Mouse (Mus musculus): Measurements from ENCODE around the gene Egfl7.
A peak's percentile ranks its signal among the peaks of the same experiment; 100 is the strongest.

The Egfl7 gene

DNA sequence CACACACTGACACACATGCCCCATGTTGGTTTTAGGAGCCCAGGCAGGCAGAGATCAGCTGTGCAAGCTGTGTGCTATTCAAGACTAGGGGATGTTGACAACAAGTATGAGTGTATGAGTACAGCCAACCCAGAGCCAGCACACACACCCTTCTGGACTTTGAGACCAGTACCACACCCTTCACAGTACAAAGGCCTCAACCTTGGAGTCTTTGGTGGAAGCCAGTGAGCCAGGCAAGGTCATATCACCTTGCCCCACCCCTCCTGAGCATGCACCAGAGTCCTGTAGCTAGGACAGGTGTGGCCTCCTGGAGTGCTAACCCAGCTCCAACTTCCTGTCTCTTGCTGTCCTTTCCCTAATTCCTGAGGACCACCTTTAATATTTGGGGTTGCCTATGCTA is 31.2 kb downstream of the Egfl7 start:
- DNase-seq (ENCODE audit: low spot score in 2 of 2), result no peak

DNA sequence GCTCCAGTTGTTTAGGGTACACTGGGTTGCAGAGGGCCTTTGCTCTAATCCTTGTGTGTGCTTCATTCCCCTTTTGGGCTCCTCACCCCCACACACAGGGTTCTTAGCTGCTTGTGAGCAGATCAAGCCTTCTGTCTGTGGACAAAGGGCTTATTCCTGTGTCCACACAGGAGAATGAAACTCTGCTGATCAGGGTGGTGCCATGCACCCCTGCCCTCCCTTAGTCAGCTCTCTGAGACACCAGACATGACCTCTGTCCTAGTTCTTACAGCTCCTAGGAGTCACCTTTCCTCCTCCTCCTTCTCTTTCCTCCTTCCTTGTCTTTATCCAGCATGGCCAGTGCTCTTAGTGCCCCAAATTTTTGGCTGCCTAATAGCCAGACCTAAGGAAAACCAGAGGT is 32.1 kb downstream of the Egfl7 start:
- no peak for DNase-seq (ENCODE audit: low spot score in 2 of 2)

DNA sequence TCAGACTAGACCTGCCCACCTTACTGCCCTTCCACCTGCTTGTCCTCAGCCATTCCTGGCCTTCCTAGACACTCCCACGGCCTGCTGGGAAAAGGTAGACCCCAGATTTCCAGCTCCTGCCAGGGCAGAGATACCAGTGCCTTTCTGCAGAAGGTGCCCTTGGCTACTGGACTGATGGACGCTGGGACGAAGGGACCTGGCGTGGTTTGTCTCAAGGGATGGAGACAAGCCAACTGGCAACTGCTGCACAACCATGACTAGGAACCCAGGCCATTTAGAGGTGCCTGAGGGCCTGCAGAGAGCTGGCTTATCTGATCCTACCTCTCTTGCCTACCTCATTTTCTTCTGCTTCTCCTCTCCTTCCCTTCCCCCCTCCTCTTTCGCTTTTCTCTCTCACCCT is 35.1 kb downstream of the Egfl7 start:
- no peak for DNase-seq (ENCODE audit: low spot score in 2 of 2)

DNA sequence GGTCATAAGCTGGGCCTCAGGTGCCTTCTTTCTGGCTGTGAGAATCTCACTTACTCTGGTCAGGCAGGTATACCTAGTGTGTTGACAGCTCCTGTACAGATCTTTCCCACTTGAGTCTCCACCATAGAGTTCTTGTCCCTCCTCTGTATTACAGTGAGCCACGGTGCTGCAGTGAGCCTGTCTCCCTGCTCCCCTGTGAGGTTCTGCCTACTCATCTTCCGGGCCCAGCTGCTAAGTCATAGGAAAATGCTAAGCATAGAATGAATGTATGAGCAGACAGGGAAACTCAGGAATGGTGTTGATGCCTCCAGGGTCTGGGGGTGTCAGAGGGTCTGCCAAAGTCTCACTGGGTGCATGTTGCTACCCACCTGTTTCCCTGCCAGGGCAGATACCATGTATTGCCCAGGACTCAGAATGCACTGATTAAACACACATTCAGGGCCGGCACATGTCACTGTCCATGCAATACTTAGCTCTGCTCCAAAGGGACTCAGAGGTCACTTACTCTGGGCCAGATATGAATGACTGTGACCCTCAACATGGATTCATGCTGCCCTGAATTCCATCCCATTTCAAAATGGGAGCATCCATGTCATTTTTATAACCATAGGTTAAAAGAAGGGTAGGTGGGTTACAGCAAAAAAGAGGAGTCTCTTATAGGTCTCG is 35.8 kb downstream of the Egfl7 start:
- no peak for DNase-seq (ENCODE audit: low spot score in 2 of 2)

DNA sequence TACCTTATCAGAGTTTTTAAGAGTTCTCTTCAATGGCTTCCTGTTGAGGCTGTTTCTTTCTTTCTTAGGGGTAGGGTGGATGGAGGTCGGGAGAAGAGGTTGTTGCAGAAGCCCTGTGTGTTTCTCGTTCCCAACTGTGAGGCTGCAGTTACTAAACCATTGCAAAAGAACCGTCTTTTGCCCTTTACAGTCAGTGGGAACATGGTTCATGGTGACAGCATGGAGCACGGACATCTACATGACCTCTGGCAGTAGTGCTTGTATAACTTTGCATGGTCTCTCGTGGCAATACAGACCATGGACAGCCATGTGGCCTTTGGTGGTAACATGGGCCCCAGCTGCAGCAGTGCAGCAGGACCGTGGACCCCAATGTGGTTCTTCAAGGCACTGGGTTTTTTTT is 37.5 kb downstream of the Egfl7 start:
- DNase-seq (ENCODE audit: low spot score in 2 of 2), result no peak

DNA sequence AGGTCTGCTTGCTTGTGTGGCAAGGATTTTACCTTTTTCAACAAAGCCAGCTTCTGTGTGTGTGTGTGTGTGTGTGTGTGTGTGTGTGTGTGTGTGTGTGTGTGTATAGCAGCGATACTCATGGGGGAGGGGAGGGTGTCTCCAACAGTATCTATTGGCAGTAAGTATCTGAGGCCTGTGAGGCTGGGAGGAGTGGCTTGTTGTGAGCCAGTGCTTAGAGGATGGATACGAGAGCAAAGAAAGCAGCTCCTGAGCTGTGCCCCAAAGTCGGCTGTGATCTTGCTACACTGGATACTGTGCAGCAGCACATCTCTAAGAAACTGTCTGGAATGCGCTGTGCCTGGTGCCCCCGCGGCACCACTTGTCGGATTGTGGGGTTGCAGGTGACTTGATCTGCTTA is 38.1 kb downstream of the Egfl7 start:
- no peak for DNase-seq (ENCODE audit: low spot score in 2 of 2)

DNA sequence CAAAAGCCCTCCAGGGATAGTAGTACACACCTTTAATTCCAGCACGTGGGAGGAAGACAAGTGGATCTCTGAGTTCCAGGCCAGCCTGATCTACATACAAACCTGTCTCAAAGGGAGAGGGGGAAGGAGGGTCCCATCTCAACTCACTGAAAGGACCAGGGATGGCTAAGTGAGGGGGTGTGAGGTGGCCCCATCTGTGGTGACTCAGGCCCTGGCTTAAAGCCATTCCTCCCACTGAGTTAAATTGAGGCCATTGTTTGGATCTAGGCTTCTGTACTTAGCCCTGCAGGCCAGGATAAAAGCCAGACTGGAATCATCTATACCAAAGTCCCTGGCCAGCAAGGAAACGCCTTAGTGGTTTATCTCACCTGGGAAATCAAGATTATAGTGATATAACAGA is 41.4 kb downstream of the Egfl7 start:
- no peak for DNase-seq (ENCODE audit: low spot score in 2 of 2)

DNA sequence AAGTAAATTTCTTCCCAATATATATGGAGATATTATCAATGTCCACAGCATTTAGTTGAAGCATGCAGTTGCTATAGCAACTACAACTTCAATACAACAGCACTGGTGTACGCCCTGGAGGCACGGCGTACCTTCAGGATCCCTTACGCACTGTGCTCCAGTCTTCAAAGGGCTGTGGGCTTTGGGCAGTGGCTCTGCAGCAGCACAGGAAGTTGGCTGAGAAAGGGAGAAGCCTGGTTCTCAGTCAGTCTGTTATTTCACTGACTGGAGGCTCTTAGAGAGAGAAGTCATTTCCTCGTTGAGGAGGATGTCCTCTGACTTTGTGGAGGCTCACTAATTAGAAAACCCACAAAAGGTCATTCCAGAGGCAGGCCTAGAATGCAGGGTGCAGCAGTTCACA is 43.2 kb downstream of the Egfl7 start:
- DNase-seq (ENCODE audit: low spot score in 2 of 2), result no peak

DNA sequence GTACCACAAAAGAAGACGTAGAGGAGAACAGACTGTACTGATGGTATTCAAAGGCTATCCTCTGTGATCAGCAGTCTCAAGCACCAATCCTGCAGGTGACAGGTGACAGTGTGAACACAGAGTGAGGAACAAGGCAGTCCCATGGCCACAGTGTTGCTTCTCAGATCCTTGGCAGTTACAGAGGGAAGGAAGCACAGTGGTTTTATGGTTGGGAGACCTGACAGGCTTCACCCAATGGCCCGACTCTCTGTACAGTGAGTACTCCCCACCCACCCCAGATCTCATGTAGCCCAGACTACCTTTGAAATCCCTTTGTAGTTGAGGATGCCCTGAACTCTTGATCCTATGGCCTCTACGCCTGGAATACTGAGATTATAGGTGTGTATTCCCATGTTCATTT is 45.6 kb downstream of the Egfl7 start:
- no peak for DNase-seq (ENCODE audit: low spot score in 2 of 2)

DNA sequence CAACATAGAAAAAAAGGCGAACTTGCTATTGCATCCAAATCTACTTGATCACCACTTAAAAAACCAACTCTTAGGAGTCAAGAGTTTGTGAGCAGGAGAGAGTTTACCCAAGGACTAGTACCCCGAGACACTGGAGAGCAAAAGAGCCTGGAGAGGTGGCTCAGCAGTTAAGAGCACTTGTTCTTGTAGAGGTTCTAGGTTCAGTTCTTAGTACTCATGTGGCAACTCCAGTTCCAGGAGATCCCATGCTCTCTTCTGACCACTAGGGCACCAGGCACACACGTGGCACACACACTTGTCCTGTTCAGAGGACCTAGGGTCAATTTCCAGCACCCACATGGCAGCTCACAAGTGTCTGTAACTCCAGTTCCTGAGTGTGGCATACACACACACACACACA is 46.3 kb downstream of the Egfl7 start:
- no peak for DNase-seq (ENCODE audit: low spot score in 2 of 2)

DNA sequence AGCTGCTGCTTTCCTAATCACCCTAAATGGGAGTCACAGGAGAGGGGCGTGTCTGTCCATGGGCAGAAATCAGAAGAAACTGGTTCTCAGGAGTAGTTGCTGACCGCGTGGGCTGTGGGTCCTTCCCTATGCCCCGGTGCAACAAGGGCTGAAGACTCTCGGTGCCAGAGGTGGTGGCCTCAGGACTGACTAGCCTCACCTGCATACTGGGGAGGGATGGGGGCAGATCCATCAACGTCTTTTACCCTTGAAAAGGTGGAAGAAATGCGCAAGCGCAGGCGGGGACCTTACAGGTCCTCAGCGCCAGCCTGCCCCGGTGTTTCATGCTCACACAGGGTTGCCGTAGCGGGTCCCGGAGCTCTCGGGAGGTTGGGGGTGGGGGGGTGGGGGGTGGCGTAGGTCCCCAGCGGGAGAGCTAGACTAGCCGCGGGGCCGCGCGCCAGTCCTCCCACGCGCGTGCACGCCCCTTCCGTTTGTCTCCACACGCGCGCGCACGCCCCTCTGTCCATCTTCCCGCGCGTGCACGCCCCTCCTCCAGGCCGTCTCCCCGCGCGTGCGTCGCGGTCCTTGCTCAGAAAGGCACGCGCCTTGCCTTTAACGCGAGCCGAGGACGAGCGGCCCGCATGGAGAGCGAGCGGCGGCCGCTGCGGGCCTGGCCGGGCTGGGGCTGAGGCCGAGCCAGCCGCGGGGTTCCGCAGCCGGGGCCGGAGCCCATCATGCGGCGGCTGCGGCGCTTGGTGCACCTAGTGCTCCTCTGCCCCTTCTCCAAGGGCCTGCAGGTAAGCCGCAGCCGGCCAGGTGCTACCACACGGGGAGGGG is 48.3 kb downstream of the Egfl7 start, which contains the start of gene Fam69b:
Gene Fam69b (plus strand): TSS at position 537 of the 819 bp plus-strand sequence.
- peak; percentile 39 to 53 for DNase-seq (ENCODE audit: low spot score in 2 of 2)

DNA sequence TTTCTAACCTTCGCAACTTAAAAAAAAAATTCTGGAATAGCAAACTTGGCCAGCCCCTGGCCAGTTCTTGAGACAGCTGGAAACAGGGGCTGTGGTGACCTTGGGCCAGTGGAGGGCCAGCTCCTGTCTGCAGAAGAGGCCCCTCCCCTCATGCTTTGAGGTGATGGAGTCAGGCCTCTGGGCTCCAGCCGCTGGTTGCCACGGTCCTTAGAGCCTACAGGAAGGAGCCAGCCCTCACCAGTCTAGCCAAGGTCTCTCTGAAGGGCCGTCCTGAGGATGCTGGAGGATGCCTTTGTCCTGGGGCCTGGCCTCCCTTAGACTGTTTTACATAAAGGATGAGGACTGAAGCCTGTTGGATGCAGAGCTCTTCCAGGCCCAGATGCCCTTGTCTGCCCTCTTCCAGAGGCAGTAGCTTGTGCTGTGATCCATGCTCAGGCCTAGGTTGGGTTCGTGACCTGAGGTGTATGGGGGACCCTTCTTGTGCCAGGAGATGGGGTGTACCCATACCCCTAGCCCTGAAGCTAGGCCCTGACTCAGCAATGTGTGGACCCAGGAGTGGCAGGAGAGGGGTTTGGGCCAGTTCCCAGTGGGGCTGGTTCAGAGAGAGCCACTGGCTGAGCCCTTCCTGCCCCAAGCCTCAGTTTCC is 49.1 kb downstream of the Egfl7 start:
- DNase-seq (ENCODE audit: low spot score in 2 of 2), result no peak

DNA sequence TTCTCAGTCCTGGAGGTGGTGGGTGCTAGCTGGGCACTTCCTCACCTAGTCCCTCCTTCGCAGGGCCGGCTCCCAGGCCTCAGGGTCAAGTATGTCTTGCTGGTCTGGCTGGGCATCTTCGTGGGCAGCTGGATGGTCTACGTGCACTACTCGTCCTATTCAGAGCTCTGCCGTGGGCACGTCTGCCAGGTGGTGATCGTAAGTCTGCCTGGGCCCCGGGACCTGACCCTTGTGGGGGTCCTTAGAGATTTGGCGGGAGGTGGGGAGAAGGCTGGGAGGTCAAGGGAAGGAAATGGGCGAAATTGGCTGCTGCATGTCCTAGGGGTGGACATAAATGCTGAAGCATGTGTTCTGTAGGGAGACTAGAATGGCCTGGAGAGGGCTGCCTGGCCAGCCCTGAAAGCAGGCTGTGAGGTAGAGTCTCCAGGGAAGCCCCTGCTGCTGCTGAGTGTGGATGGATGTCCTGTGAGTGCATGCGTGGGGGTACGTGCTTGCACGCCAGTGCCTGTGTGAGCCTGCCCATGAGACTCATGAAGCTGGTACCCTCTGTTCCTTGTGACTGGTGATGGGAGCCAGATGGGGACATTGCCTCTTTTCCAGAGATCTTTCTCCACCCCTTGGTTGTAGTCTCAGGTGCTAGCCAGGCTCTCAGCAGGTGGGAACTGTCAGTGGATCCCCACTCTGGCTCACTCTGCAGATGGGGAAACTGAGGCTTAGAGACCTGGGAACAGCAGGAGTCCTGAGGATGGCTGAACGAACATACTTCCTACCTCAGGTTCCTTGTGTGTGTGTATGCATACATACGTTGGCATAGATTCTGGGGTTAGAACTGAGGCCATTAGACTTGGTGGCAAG is 53.0 kb downstream of the Egfl7 start:
- no peak for DNase-seq (ENCODE audit: low spot score in 2 of 2)

DNA sequence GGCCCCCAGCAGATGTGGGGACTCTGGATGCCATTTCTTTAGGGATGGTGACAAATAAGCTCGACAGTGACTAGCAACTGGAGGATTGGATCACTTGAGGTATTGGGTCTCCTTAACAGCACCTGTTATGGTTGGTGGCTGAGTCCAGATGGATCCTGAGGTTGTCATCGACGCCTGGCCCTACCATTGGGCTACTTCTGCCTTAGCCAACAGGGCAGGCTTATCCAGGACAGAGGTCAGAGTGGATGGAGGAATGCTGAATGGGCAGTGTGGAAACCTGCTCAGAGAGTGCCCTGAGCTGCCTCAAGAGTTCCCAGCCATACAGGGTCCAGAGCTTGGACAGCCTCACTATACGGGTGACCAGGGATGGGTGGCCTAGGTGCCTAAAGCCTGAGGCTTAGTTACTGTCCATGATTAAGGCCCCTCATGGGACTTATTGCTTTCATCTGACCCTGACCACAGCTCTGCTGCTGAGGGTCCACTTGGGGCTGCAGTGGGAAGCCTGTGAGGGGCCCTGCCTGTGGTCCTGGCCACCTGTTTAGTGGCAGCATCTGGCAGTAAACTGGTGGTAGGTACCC is 54.2 kb downstream of the Egfl7 start:
- no peak for DNase-seq (ENCODE audit: low spot score in 2 of 2)

DNA sequence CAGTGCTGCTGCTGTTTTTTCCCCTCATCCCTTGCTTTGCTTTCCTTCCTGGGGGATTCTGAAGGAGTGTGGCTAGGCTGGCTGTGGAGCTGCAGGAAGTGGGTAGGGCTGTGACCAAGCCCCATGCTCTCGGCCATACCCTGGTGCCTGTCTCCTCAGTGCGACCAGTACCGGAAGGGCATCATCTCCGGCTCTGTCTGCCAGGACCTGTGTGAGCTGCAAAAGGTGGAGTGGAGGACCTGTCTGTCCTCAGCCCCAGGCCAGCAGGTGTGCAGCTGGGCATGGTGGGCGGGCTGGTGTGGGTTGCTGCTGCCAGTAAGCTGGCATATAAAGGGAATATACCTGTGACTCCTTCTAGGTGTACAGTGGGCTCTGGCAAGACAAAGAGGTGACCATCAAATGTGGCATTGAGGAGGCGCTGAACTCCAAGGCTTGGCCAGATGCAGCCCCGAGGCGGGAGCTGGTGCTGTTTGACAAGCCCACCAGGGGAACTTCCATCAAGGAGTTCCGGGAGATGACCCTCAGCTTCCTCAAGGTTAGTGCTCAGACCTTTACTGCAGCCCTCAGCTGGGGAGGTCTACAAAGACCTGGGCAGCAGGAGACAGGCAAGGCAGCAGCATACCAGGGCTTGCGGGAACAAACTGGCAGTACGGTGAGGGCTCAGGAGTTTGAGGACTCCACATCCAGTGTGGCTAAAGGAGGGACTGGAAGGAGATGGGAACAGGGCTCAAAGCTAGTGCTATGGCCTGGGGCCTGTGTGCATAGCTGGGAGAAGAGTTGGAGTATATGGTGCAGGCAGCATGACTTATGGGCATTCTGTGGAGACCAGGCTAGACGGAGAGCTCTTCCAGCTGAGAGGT is 55.0 kb downstream of the Egfl7 start:
- DNase-seq (ENCODE audit: low spot score in 2 of 2), result no peak

DNA sequence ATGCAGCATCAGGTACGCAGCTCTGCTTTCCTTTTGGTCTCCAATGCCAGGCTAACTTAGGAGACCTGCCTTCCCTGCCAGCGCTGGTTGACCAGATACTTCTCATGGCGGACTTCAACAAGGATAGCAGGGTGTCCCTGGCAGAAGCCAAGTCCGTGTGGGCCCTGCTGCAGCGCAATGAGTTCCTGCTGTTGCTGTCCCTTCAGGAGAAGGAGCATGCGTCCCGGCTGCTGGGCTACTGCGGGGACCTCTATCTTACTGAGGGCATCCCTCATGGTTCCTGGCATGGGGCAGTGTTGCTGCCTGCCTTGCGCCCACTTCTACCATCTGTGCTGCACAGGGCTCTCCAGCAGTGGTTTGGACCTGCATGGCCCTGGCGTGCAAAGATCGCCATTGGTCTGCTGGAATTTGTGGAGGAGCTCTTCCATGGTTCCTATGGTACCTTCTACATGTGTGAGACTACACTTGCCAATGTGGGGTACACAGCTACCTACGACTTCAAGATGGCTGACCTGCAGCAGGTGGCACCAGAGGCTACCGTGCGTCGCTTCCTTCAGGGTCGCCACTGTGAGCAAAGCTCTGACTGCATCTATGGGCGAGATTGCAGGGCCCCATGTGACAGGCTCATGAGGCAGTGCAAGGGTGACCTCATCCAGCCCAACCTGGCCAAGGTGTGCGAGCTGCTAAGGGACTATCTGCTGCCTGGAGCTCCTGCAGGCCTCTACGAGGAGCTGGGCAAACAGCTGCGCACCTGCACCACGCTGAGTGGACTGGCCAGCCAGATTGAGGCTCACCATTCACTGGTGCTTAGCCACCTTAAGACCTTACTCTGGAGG is 55.9 kb downstream of the Egfl7 start:
- DNase-seq (ENCODE audit: low spot score in 2 of 2), result no peak

DNA sequence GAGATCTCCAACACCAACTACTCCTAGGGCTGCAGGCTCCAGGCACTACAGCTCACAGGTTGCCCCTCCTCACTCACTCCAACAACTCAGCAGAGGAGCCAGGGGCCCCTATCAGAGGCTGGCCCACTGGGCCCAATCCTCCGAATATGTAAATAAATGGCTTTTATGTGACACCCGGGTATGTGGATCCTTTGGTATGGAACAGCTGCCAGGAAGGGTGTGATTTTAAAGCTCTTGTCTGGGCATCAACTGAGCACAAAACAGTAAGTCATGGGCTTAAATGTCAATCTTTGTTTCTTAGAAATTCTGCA is 56.5 kb downstream of the Egfl7 start:
- no peak for DNase-seq (ENCODE audit: low spot score in 2 of 2)

DNA sequence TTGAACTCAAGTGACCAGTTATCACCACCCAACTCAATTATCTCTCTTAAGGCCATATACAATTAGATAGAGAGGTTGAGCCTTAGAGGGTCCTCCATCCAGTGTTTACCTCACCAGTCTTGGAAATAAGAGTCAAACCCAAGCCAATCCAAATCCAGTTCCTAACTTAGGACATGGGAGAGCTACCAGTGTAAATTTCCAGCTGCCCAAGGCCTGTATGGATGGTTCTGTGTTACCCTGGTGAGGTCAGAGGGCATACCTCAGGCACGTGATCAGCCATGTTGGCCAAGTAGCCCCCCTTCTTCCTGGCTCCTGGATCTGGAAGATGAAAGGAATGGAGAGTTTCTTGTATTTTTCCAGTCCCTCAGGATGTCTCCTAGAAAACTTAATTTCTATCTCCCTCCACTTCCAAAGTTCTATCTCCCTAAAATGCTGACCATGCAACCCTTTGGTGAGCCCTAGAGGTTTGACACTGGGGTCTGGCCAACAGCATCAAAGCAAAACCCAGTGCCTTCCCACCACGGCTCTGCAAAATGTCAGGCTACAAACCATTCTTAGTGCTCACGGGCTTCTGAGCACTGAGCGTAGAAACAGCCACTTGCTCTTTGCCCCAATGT is 57.6 kb downstream of the Egfl7 start:
- no peak for DNase-seq (ENCODE audit: low spot score in 2 of 2)

DNA sequence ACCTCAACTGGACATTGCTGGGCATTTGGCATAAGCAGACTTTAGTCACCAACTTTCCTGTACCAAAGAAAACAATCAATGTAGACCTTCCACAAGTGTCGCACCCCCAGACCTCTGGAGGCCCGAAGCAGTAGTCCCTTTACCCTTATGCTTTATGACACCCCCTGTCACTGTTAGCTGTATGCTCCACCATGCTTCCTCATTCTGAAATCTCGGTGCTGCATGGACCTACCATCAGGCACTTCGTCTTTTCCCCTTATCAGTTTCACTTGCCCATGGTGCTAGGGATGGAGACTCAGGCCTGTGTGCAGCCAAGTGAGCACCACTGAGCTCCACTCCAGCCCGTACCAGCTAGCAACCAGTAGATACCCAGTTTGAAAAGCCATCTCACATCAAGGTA is 58.2 kb downstream of the Egfl7 start:
- no peak for DNase-seq (ENCODE audit: low spot score in 2 of 2)
